Mouse (Mus musculus) cerebellum, adult 2 months (tissue): ENCODE measurements at regions not wholly inside any gene's neighbourhood (a gene's known extent, or its start where the extent isn't known, plus 50 kb on each side); places are given as distances from the start of the nearest gene placed in this dataset.

Source experiments
- CTCF ChIP-seq: fragments of 200-500 bp; IDR thresholded peaks from 2 replicates; pipeline ENCODE4 v1.5.1; 2011; ENCODE audit warnings: low read depth, mild to moderate bottlenecking, control low read depth, low read length, moderate library complexity, borderline replicate concordance; ENCODE audit not compliant: insufficient read depth
- POLR2A ChIP-seq: fragments of 200-500 bp; IDR thresholded peaks from 2 replicates; pipeline ENCODE4 v1.6.1; 2011; ENCODE audit warnings: low read length, control low read depth, borderline replicate concordance; ENCODE audit not compliant: insufficient read depth

DNA sequence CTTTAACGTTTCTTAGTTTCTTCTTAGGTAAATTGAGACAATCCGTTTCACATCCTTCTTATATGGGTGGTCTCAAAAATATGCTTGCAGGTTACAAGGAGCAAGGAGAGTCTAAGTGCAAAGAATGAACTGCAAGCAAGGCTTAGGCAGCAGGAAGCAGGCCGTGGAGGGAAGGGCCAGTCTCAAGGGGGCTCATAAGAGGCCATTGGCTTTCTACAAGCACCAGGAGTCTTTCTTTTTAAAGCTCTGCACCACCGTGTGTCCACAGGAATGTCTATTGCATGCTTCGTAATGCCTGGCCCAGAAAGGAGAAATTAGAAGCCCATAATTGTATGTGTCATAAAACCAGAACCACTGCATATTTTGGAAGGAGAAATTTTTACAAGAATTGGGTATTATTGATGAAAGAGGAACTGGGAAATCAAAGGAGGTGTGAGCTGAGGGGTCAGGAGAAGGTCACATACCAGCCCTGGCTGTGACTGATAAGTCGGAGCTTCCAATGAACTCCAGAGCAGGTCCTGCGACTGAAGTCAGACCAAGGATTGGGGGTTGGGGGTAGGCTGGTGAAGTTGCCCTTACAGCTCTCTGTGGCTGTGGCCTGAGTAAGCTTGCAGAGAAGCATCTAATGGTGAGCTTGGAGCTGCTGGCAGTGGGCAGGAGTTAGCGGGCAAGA, 252.4 kb downstream of the Grpr start:
- TF ChIP-seq POLR2A (no peak), CTCF (no peak)
